Mouse (Mus musculus) limb, embryonic 14.5 days (tissue): ENCODE data around the gene Slc8a1. TPM values are rescaled to one million over a fixed set of nuclear protein-coding genes. Genes with fewer than 3 reads are reported as not detected.

Experiments used
- ATAC-seq: fragments of 200-750 bp; cut with Nextera tagmentation; 2 replicates; pipeline ENCODE4 v1.8.0; 2017; ENCODE audit warnings: low read depth, moderate number of reproducible peaks, moderate TSS enrichment; ENCODE audit not compliant: low FRiP score
- DNase-seq: peaks from one replicate; pipeline ENCODE4 v3.0.0-alpha.2; 2015; ENCODE audit warnings: low spot score
- H3K27ac ChIP-seq: fragments of 300-500 bp; sonication (generic); replicated peaks from 2 replicates; pipeline ENCODE4 v1.5.1; 2014; ENCODE audit warnings: low read depth, mild to moderate bottlenecking, low read length, moderate library complexity, mixed read lengths
- H3K27me3 ChIP-seq: fragments of 300-500 bp; sonication (generic); 2 replicates; pipeline ENCODE4 v1.6.1; 2014; ENCODE audit warnings: low read length, mixed read lengths; ENCODE audit not compliant: control insufficient read depth, insufficient read depth
- H3K36me3 ChIP-seq: fragments of 300-500 bp; sonication (generic); 2 replicates; pipeline ENCODE4 v1.6.1; 2014; ENCODE audit warnings: mild to moderate bottlenecking, low read length, moderate library complexity, mixed read lengths; ENCODE audit not compliant: control insufficient read depth, insufficient read depth
- H3K4me1 ChIP-seq: fragments of 300-500 bp; sonication (generic); 2 replicates; pipeline ENCODE4 v1.6.1; 2014; ENCODE audit warnings: antibody characterized with exemption, low read length, mixed read lengths; ENCODE audit not compliant: control insufficient read depth, insufficient read depth
- H3K4me2 ChIP-seq: fragments of 300-500 bp; sonication (generic); replicated peaks from 2 replicates; pipeline ENCODE4 v1.6.1; 2014; ENCODE audit warnings: low read depth, mild to moderate bottlenecking, low read length, moderate library complexity; ENCODE audit not compliant: severe bottlenecking
- H3K4me3 ChIP-seq: fragments of 300-500 bp; sonication (generic); replicated peaks from 2 replicates; pipeline ENCODE4 v1.5.1; 2014; ENCODE audit warnings: low read length
- H3K9ac ChIP-seq: fragments of 300-500 bp; sonication (generic); 2 replicates; pipeline ENCODE4 v1.6.1; 2014; ENCODE audit warnings: mild to moderate bottlenecking, low read depth, low read length, moderate library complexity; ENCODE audit not compliant: severe bottlenecking
- H3K9me3 ChIP-seq: fragments of 300-500 bp; sonication (generic); 2 replicates; pipeline ENCODE4 v1.6.1; 2016; ENCODE audit warnings: low read length; ENCODE audit not compliant: control insufficient read depth
- POLR2A ChIP-seq: fragments of 200-500 bp; IDR thresholded peaks from 2 replicates; pipeline ENCODE4 v1.8.0; 2012; ENCODE audit warnings: inconsistent platforms, mild to moderate bottlenecking, moderate library complexity, borderline replicate concordance; ENCODE audit not compliant: insufficient read depth, insufficient read length; ENCODE audit errors: extremely low read depth
- WGBS: fragments of 180-500 bp; shearing (Covaris S2); extraction: QIAGEN DNeasy Blood & Tissue Kit; methylation state at CpG from one replicate; pipeline ENCODE4 v1.1.7; 2014; 5-methylcytosine and 5-hydroxymethylcytosine counted together
- polyA plus RNA-seq, 2 experiments: library from polyadenylated mRNA; depleted of rRNA in 1 of 2; stranded (reverse) in 1 of 2; unstranded in 1 of 2; fragments of >200 nt; fragmentation: Nextera tagmentation in 1 of 2; extraction: Ambion mirVana in 1 of 2; gene quantifications; 2 replicates each; pipeline versions ENCODE4 v1.2.1 to v1.2.3; 2012 to 2014

Gene Slc8a1
- polyA plus RNA-seq, 2 experiments = 9.1 to 9.8 TPM

DNA sequence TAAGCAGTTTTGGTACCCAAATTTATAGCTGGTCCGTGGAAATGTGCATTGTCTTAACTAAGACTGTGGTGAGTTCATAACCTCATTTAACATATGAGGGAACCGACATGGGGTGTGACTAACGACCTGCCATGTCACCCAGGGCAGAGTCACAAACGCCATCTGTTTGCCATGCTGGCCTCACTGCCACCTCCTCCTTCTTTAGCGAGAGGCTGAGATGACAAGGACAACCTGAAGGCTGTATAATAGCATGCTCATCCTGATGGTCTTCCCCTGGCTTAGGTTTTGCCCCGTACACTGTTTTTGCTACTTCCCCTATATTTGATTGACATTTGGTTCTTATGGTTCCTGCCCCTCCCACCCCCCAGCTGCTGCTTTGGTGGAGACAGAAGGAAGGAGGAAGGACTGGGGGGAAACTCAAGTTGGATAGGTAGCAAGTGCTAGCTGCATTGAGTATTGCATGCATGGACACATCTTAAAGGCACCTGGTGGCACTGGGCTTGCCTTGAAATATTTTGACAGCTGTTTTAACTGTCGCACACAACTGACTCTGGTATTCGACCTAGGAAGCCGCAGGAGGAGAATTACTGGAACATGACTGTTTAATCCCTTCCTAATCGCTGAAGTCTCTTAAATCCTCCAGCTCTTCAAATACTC is 313.8 kb downstream of the Slc8a1 start:
- Histone ChIP-seq H3K36me3 (no peaks in the 10 kb centered on the region), H3K4me2 (no peak overlapping the region), H3K27ac (no peak overlapping the region), H3K9me3 (no peaks in the 10 kb centered on the region), H3K4me3 (no peak overlapping the region), H3K27me3 (no peaks in the 10 kb centered on the region), H3K9ac (no peak overlapping the region), H3K4me1 (peaks cover 7% of the 10 kb centered on the region)
- WGBS = 25% methylated on average over 10 of the region's 10 CpGs
- DNase-seq (peak; percentile 36), ATAC-seq (peak; percentile 21; the same call in 1 of the 2 replicates)
- no peak for TF ChIP-seq POLR2A

GRCm38 (mm10) chr17:81419802-81420459 is 318.2 kb downstream of the Slc8a1 start:
- no peak for TF ChIP-seq POLR2A
- Histone ChIP-seq H3K36me3 (0 out of 2 replicates have a peak, but pooled peaks cover 4% of the 10 kb centered on the region), H3K4me1 (peaks cover 7% of the 10 kb centered on the region), H3K9ac (no peak overlapping the region), H3K4me3 (no peak overlapping the region), H3K27ac (no peak overlapping the region), H3K9me3 (no peaks in the 10 kb centered on the region), H3K27me3 (no peaks in the 10 kb centered on the region), H3K4me2 (no peak overlapping the region)
- DNase-seq (no peak), ATAC-seq (peak; percentile 47; the same call in 1 of the 2 replicates)
- WGBS = 75% methylated on average over 10 of the region's 10 CpGs

DNA sequence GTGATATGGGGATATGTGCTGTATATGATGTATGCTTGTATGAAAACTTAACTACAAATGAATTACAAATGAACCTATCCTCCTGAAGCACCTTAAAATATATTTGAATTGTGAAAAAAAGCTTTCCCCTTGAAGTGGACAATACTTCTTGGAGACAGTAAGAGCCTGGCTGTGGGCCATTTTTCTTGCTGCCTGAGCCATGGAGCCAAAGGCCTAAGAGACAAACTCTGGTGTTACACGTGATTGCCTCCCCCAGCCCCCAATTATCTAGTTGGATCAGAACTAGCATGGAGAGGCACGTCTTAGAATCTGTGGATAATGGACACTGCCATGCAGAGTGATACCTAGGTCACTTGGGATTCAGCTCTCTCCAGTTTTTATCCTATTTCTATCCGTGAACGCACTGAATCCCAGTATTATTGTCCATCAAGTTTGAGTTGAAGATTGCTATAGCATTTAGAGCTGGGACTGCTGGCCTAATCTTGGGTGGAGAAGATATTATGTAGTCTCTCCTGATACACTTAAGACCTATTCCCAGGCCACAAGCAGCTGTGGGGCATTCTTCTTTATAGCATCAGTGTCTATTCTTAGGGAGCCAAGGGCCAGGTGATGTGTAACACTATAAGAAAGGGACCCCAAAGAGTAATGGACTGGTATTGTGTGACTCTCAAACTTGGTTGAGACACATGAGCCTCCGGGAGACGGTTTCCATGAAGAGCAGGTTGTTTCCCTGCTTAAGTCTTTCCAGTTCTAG is 321.6 kb downstream of the Slc8a1 start:
- H3K9ac ChIP-seq = no peak overlapping the region
- no peaks in the 10 kb centered on the region for H3K9me3 ChIP-seq
- H3K27ac ChIP-seq = no peak overlapping the region
- DNase-seq (no peak), ATAC-seq (no peak)
- H3K36me3 ChIP-seq = 0 out of 2 replicates have a peak, but pooled peaks cover 4% of the 10 kb centered on the region
- H3K27me3 ChIP-seq = no peaks in the 10 kb centered on the region
- no peak overlapping the region for H3K4me3 ChIP-seq
- 85% methylated on average over 6 of the region's 6 CpGs for WGBS
- H3K4me2 ChIP-seq = no peak overlapping the region
- H3K4me1 ChIP-seq = peaks cover 3% of the 10 kb centered on the region; the same call in 1 of the 2 replicates
- TF ChIP-seq POLR2A = no peak

DNA sequence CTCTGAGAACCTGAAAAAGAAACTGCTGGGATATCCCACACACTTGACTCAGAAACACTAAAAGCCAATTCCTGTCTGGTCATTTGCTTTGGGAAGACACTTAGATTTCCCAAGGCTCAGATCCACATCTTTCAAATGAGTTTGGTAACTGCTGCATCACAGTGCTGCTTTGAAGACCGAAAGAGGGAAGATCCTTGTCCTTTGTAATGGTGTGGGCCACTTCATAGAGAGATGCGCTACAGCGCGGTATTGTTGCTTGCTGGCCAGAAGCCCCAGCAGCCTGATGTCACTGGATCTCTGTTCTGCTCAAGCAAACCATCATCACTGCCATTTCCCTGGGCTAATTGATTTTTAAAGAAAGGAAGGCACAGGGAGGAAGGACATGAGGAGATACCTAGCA is 325.4 kb downstream of the Slc8a1 start:
- H3K9ac ChIP-seq = no peak overlapping the region
- no peak for ATAC-seq
- no peak overlapping the region for H3K4me2 ChIP-seq
- H3K27ac ChIP-seq = no peak overlapping the region
- TF ChIP-seq POLR2A = no peak
- DNase-seq = no peak
- no peak overlapping the region for H3K4me3 ChIP-seq
- peaks cover 10% of the 10 kb centered on the region; the same call in 1 of the 2 replicates for H3K36me3 ChIP-seq
- peaks cover 3% of the 10 kb centered on the region; the same call in 1 of the 2 replicates for H3K4me1 ChIP-seq
- WGBS = 88% methylated on average over 4 of the region's 4 CpGs
- H3K9me3 ChIP-seq = no peaks in the 10 kb centered on the region
- H3K27me3 ChIP-seq = no peaks in the 10 kb centered on the region

DNA sequence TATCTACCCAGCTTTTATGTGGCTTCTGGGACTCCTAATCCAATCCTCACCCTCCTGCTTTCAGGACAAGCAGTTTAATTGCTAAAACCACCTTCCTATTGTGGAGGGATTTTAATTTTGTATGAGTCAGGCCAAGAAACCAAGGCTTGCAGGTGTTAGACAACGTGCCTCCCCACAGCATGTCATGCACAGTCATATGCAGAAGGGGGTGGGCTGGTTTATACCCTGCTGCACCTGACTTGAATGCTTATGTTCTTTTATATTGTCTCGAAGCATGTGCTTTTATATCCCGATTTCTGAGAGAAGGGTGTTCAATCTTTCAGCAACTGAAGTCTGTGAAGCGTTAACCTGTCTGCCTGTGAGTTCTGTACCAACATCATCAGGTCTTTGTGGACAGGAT is 334.0 kb downstream of the Slc8a1 start:
- no peak overlapping the region for H3K27ac ChIP-seq
- no peak for TF ChIP-seq POLR2A
- 68% methylated on average over 4 of the region's 4 CpGs for WGBS
- no peak overlapping the region for H3K4me2 ChIP-seq
- no peaks in the 10 kb centered on the region for H3K27me3 ChIP-seq
- H3K36me3 ChIP-seq = peaks cover 10% of the 10 kb centered on the region; the same call in 1 of the 2 replicates
- no peak for ATAC-seq
- no peak overlapping the region for H3K4me3 ChIP-seq
- H3K9ac ChIP-seq = no peak overlapping the region
- H3K4me1 ChIP-seq = no peaks in the 10 kb centered on the region
- H3K9me3 ChIP-seq = no peaks in the 10 kb centered on the region
- DNase-seq = no peak
